Mouse (Mus musculus) limb, embryonic 11.5 days (tissue): ENCODE measurements around the gene Slc5a11. TPM values are rescaled to one million over a fixed set of nuclear protein-coding genes. Genes with fewer than 3 reads are reported as not detected.

ENCODE experiments used
- ATAC-seq: fragments of 200-750 bp; cut with Nextera tagmentation; 2 replicates; pipeline ENCODE4 v1.8.0; 2017; ENCODE audit warnings: low read depth; ENCODE audit not compliant: insufficient number of reproducible peaks, low FRiP score, low TSS enrichment
- DNase-seq: peaks from one replicate; pipeline ENCODE4 v3.0.0-alpha.2; 2015; ENCODE audit warnings: low spot score
- H3K27ac ChIP-seq: fragments of 300-500 bp; sonication (generic); replicated peaks from 2 replicates; pipeline ENCODE4 v1.5.1; 2014; ENCODE audit warnings: low read depth, mild to moderate bottlenecking, low read length
- H3K27me3 ChIP-seq: fragments of 300-500 bp; sonication (generic); 2 replicates; pipeline ENCODE4 v1.6.1; 2014; ENCODE audit warnings: mild to moderate bottlenecking, low read length, mixed read lengths; ENCODE audit not compliant: control insufficient read depth, insufficient read depth
- H3K36me3 ChIP-seq: fragments of 300-500 bp; sonication (generic); 2 replicates; pipeline ENCODE4 v1.6.1; 2014; ENCODE audit warnings: mild to moderate bottlenecking, low read length, moderate library complexity, mixed read lengths; ENCODE audit not compliant: control insufficient read depth, insufficient read depth
- H3K4me1 ChIP-seq: fragments of 300-500 bp; sonication (generic); 2 replicates; pipeline ENCODE4 v1.6.1; 2014; ENCODE audit warnings: low read length, mixed read lengths; ENCODE audit not compliant: control insufficient read depth, insufficient read depth
- H3K4me2 ChIP-seq: fragments of 300-500 bp; sonication (generic); 2 replicates; pipeline ENCODE4 v1.6.1; 2014; ENCODE audit warnings: low read depth, mild to moderate bottlenecking, moderate library complexity; ENCODE audit not compliant: severe bottlenecking
- H3K4me3 ChIP-seq: fragments of 300-500 bp; sonication (generic); 2 replicates; pipeline ENCODE4 v1.5.1; 2014; ENCODE audit warnings: low read depth, low read length
- H3K9ac ChIP-seq: fragments of 300-500 bp; sonication (generic); 2 replicates; pipeline ENCODE4 v1.6.1; 2014; ENCODE audit warnings: mild to moderate bottlenecking, low read length
- H3K9me3 ChIP-seq: fragments of 300-500 bp; sonication (generic); 2 replicates; pipeline ENCODE4 v1.6.1; 2016; ENCODE audit warnings: low read length; ENCODE audit not compliant: control insufficient read depth
- WGBS: fragments of 180-500 bp; shearing (Covaris S2); extraction: QIAGEN DNeasy Blood & Tissue Kit; methylation state at CpG from one replicate; pipeline ENCODE4 v1.1.7; 2014; 5-methylcytosine and 5-hydroxymethylcytosine counted together
- polyA plus RNA-seq: library from polyadenylated mRNA; unstranded; fragments of >200 nt; fragmentation: Nextera tagmentation; extraction: Ambion mirVana; gene quantifications from 2 replicates; pipeline ENCODE4 v1.2.1, GENCODE M21; 2014

Gene Slc5a11
- polyA plus RNA-seq, 1 experiment from 2014 or later: not detected

DNA sequence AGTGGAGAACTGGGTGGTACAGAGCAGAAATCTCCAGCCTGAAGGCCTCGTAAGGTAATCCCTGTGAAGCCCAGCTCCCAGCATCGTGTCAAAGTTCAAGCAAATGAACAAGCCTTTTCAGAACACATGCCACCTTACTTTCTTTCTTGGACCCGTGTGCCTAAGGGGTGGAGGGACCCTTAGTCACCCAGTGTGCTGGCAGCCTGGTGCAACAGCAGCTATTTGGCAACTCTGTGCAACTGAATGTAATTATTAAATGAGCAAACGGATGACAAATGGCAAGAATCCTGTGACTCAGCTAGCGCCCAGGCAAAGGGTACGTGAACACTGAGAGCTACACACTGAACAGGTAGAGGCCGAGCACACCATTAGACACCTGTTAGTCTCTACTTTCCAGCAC is 79.3 kb downstream of the Slc5a11 start:
- no peak for ATAC-seq
- Histone ChIP-seq H3K4me1 (no peaks in the 10 kb centered on the region), H3K9ac (no peak overlapping the region), H3K4me3 (no peak overlapping the region), H3K27ac (no peak overlapping the region), H3K9me3 (no peaks in the 10 kb centered on the region), H3K4me2 (no peak overlapping the region), H3K36me3 (peaks cover 14% of the 10 kb centered on the region), H3K27me3 (no peaks in the 10 kb centered on the region)
- no peak for DNase-seq
- whole genome bisulfite sequencing: 87% methylated on average over 7 of the region's 7 CpGs

DNA sequence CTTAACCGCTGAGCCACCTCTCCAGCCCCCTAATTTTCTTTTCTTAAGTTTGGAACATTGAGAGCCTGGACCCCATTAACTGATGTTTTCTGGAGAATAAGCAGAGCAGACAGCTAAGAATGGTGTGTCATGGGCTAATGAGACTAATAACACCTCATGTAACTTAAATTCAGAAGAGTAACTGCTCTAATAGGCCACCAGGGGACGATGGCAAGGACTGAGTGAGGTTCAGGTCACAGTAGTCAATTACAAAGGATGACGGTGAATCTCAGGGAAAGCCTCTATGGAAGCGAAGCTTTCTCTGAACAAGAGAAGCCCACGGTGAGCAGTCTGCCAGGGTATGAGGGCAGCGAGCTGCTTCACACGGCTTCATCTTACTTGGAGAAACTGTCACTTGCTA is 80.8 kb downstream of the Slc5a11 start:
- Histone ChIP-seq H3K4me2 (no peak overlapping the region), H3K27ac (no peak overlapping the region), H3K36me3 (peaks cover 14% of the 10 kb centered on the region), H3K4me1 (no peaks in the 10 kb centered on the region), H3K4me3 (no peak overlapping the region), H3K27me3 (no peaks in the 10 kb centered on the region), H3K9me3 (no peaks in the 10 kb centered on the region), H3K9ac (no peak overlapping the region)
- 89% methylated on average over 7 of the region's 7 CpGs for WGBS
- ATAC-seq (no peak), DNase-seq (no peak)

DNA sequence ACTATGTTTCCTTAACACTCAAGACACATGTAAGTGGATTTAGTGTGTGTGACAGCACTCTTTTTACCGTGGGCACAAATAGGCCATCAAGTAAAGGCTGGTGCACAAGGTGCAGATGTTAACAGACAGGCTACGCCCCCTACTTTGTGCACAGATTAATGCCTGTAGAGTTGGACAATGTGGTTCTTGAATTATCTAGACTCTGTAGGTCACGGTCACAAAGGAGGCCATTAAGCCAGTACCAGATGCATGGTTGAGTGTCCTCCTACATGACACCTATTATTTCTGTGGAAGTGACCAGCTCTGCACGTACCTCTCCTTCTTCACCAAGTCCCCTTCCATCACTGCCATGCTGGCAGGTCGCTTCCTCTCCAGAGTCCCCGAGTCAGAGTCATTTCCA is 81.5 kb downstream of the Slc5a11 start:
- DNase-seq: no peak
- no peaks in the 10 kb centered on the region for H3K4me1 ChIP-seq
- WGBS: 93% methylated on average over 6 of the region's 6 CpGs
- no peaks in the 10 kb centered on the region for H3K9me3 ChIP-seq
- no peak overlapping the region for H3K4me3 ChIP-seq
- no peaks in the 10 kb centered on the region for H3K27me3 ChIP-seq
- H3K27ac ChIP-seq: no peak overlapping the region
- H3K36me3 ChIP-seq: peaks cover 11% of the 10 kb centered on the region
- ATAC-seq: no peak
- H3K9ac ChIP-seq: no peak overlapping the region
- H3K4me2 ChIP-seq: no peak overlapping the region

GRCm38 (mm10) chr7:123298225-123298624 is 83.6 kb downstream of the Slc5a11 start:
- Histone ChIP-seq H3K9me3 (no peaks in the 10 kb centered on the region), H3K27ac (no peak overlapping the region), H3K27me3 (no peaks in the 10 kb centered on the region), H3K4me1 (no peaks in the 10 kb centered on the region), H3K4me3 (no peak overlapping the region), H3K4me2 (no peak overlapping the region), H3K9ac (no peak overlapping the region), H3K36me3 (peaks cover 5% of the 10 kb centered on the region; the same call in 1 of the 2 replicates)
- 75% methylated on average over 3 of the region's 3 CpGs for WGBS
- ATAC-seq (no peak), DNase-seq (no peak)

DNA sequence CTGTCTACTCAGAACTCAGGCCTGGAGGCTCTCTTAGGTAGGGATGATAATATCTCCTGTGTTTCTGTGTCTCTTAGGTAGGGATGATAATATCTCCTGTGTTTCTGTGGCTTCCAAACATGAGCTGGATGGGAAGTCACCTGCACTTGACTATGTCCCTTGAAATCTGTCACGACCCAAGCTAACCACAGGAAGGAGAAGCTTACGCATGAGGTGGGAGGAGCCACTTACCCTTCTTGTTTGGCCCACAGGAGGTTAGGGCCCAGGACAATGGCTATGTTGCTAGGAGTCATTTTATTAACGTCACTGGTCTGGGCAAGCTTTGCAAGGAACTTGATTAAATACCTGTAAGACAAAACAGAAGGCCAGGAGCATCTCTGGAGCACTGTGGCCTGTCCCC is 85.7 kb downstream of the Slc5a11 start:
- H3K9ac ChIP-seq: no peak overlapping the region
- DNase-seq (no peak), ATAC-seq (no peak)
- no peaks in the 10 kb centered on the region for H3K9me3 ChIP-seq
- H3K4me2 ChIP-seq: no peak overlapping the region
- 89% methylated on average over 3 of the region's 3 CpGs for WGBS
- no peaks in the 10 kb centered on the region for H3K27me3 ChIP-seq
- H3K36me3 ChIP-seq: peaks cover 2% of the 10 kb centered on the region
- H3K27ac ChIP-seq: no peak overlapping the region
- no peak overlapping the region for H3K4me3 ChIP-seq
- H3K4me1 ChIP-seq: no peaks in the 10 kb centered on the region

GRCm38 (mm10) chr7:123305397-123305796 is 90.8 kb downstream of the Slc5a11 start:
- Histone ChIP-seq H3K9ac (no peak overlapping the region), H3K27ac (no peak overlapping the region), H3K36me3 (peaks cover 5% of the 10 kb centered on the region), H3K4me3 (no peak overlapping the region), H3K9me3 (no peaks in the 10 kb centered on the region), H3K4me1 (no peaks in the 10 kb centered on the region), H3K4me2 (no peak overlapping the region), H3K27me3 (no peaks in the 10 kb centered on the region)
- 93% methylated on average over 2 of the region's 2 CpGs for WGBS
- no peak for DNase-seq
- no peak for ATAC-seq

- no peak overlapping the region for H3K4me2 ChIP-seq
- no peaks in the 10 kb centered on the region for H3K27me3 ChIP-seq
- DNase-seq: no peak
- H3K4me3 ChIP-seq: no peak overlapping the region
- no peaks in the 10 kb centered on the region for H3K9me3 ChIP-seq
- H3K27ac ChIP-seq: no peak overlapping the region
- peaks cover 8% of the 10 kb centered on the region for H3K36me3 ChIP-seq
- no peak for ATAC-seq
- WGBS: 95% methylated on average over 8 of the region's 8 CpGs
- H3K9ac ChIP-seq: no peak overlapping the region
- H3K4me1 ChIP-seq: no peaks in the 10 kb centered on the region
Measured at GRCm38 (mm10) chr7:123307236-123307635, 92.7 kb downstream of the Slc5a11 start.

GRCm38 (mm10) chr7:123307887-123308558 is 93.4 kb downstream of the Slc5a11 start:
- no peaks in the 10 kb centered on the region for H3K9me3 ChIP-seq
- H3K27me3 ChIP-seq: no peaks in the 10 kb centered on the region
- no peak for ATAC-seq
- H3K27ac ChIP-seq: no peak overlapping the region
- no peaks in the 10 kb centered on the region for H3K4me1 ChIP-seq
- no peak overlapping the region for H3K4me3 ChIP-seq
- no peak overlapping the region for H3K9ac ChIP-seq
- H3K4me2 ChIP-seq: no peak overlapping the region
- H3K36me3 ChIP-seq: peaks cover 8% of the 10 kb centered on the region
- WGBS: 95% methylated on average over 4 of the region's 4 CpGs
- no peak for DNase-seq

DNA sequence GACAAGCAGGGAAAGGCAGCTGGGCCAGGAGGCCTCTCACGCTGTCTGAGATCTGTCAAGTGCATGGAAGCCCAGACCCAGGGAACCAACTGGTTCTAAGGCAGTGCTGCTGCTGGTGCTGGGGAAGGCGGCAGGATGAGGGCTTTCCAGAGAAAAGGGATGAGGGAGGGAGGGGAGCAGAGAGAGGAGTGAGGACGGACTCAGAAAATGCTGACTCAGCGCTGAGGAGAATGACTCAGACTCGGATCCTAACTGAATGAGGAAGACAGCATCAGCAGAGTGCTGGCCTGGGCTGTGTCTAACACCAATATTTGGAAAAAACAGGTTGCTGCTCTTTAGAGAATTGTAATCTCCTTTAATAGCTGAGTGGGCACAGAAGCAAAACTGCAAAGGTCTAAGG is 97.3 kb downstream of the Slc5a11 start:
- Histone ChIP-seq H3K4me2 (no peak overlapping the region), H3K4me1 (no peaks in the 10 kb centered on the region), H3K4me3 (no peak overlapping the region), H3K9me3 (no peaks in the 10 kb centered on the region), H3K27ac (no peak overlapping the region), H3K27me3 (no peaks in the 10 kb centered on the region), H3K36me3 (peaks cover 6% of the 10 kb centered on the region), H3K9ac (no peak overlapping the region)
- no peak for ATAC-seq
- WGBS: 77% methylated on average over 5 of the region's 5 CpGs
- no peak for DNase-seq
